Mouse (Mus musculus): ENCODE data around the gene Calhm6. TPM values are rescaled to one million over a fixed set of nuclear protein-coding genes. Genes with fewer than 3 reads are reported as not detected.

Calhm6 gene
- total RNA-seq (2014; fragmentation: Nextera tagmentation) (3.2 and 6.1 TPM in 2 replicates), total RNA-seq (2017) (3.0 and 4.4 TPM in 2 replicates)

GRCm38 (mm10) chr10:34127392-34128378 lies at the start of gene Calhm6:
TSS of gene Calhm6 (minus strand) at chr10:34127984.
- ATAC-seq (replicated peaks; ENCODE audit: poor library complexity, severe bottlenecking) = peak; percentile 32

DNA sequence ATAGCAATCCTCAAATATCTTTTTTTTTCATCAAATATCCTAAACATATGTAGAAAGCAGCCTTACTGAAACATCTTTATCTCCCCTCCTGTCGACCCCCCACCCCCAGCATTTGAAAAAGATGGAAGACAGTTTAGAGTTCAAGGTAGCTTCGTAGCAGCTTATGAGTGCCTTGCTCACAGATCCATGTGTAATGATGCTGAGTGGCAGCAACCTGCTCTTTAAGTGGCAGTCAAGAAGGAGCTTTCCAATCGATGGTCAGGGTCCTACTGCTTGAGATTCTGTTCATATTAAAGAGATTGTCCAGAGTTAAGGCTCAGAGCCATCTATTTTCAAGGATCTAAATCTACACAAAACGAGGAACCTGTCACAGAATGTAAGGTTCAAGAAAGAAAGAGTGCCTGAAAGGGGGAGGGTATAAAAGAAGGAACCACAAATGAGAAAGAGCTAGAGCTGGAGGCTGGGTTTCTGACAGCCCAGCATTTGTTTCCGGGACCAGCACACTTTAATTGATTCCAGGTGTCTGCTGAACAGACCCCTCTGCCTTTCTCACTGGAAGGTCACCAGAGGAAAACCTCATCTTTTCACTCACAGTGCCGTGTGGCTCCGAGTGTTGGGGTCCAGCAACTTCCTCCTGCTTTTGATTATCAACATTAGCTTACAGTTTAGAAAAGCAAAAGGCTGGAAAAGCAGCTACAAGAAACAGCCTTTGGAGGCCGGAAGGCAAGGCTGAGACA lies 48.3 kb upstream of the Calhm6 start:
- ATAC-seq (replicated peaks; ENCODE audit: poor library complexity, severe bottlenecking) = peak; percentile 17; the same call in 1 of the 2 replicates

- ATAC-seq (replicated peaks; ENCODE audit: poor library complexity, severe bottlenecking) = peak; percentile 52
Observed at GRCm38 (mm10) chr10:34172663-34173282, 45.0 kb upstream of the Calhm6 start.

DNA sequence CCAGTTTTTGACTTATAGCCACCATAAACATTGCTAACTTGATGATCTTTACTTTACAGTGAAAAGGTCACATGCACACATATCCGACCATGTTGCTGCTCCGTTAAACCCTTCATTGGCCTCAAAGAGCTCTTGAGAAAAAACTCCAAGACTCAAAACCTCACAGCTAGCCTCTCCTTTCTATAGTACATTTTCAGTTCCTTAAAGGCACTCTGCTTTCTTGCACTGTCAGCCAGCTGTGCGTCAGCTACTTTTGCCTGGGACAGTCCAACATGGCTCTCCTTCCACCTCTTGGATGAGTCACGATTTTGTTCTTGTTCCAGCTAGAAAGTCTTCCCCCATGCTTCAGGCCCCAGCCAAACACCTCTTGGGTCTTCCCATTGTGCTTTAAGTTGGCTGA lies 43.9 kb upstream of the Calhm6 start:
- peak; percentile 90 for ATAC-seq (replicated peaks; ENCODE audit: poor library complexity, severe bottlenecking)

- no peak for ATAC-seq (replicated peaks; ENCODE audit: poor library complexity, severe bottlenecking)
Observed at GRCm38 (mm10) chr10:34171191-34171590, 43.4 kb upstream of the Calhm6 start.

- no peak for ATAC-seq (replicated peaks; ENCODE audit: poor library complexity, severe bottlenecking)
Observed at GRCm38 (mm10) chr10:34166971-34167370, 39.2 kb upstream of the Calhm6 start.

GRCm38 (mm10) chr10:34155796-34156554 lies 28.2 kb upstream of the Calhm6 start:
- no peak for ATAC-seq (replicated peaks; ENCODE audit: poor library complexity, severe bottlenecking)

DNA sequence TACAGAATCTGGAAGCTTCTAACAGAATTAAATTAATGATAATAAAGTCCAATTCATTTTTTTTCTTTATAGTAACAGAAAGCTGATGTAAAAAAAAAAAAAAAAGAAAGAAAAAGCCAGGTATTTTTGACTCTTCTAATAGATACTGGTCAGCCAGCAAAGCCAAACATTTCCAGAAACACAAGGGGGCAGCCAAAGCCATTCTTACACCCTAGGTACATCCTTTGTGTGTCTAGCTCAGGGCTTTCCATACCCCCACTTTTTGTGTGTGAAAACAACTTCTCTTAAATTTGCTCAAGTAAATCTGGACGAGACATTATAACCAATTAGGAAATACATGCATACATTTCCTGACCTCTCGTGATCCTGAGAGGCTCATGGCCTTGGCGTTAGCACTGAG lies 24.0 kb upstream of the Calhm6 start:
- ATAC-seq (replicated peaks; ENCODE audit: poor library complexity, severe bottlenecking) = peak; percentile 58

GRCm38 (mm10) chr10:34150454-34150853 lies 22.7 kb upstream of the Calhm6 start:
- ATAC-seq (replicated peaks; ENCODE audit: poor library complexity, severe bottlenecking) = no peak

- ATAC-seq (replicated peaks; ENCODE audit: poor library complexity, severe bottlenecking) = no peak
Observed at GRCm38 (mm10) chr10:34149772-34150171, 22.0 kb upstream of the Calhm6 start.

GRCm38 (mm10) chr10:34141693-34142092 lies 13.9 kb upstream of the Calhm6 start:
- ATAC-seq (replicated peaks; ENCODE audit: poor library complexity, severe bottlenecking) = no peak

GRCm38 (mm10) chr10:34139768-34140167 lies 12.0 kb upstream of the Calhm6 start:
- ATAC-seq (replicated peaks; ENCODE audit: poor library complexity, severe bottlenecking) = peak; percentile 80

GRCm38 (mm10) chr10:34138027-34138426 lies 10.2 kb upstream of the Calhm6 start:
- ATAC-seq (replicated peaks; ENCODE audit: poor library complexity, severe bottlenecking) = peak; percentile 58; the same call in 1 of the 2 replicates

- ATAC-seq (replicated peaks; ENCODE audit: poor library complexity, severe bottlenecking) = no peak
Observed at GRCm38 (mm10) chr10:34136432-34136831, 8.6 kb upstream of the Calhm6 start.

GRCm38 (mm10) chr10:34131356-34131755 lies 3.6 kb upstream of the Calhm6 start:
- peak; percentile 76 for ATAC-seq (replicated peaks; ENCODE audit: poor library complexity, severe bottlenecking)

DNA sequence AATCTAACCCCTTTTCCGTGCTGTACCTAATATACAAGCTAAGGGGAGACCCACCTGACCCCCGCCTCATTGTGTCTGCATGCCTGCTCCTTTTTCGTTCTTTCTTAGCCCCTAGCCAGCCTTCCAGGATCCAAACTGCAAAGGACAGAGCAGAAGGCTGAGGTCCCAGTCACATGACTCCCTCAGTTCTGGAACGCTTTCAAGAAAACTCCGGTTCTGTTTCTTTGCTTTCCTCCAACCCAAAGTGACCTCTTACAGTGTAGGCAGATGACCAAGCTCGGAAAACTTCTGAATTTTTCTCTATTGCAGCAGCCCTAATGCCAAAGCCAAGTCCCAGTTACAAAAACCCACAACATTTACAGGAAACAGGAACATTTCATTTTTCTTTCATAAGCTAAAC lies 607 bp upstream of the Calhm6 start:
- ATAC-seq (replicated peaks; ENCODE audit: poor library complexity, severe bottlenecking) = peak; percentile 29

GRCm38 (mm10) chr10:34118421-34118820 lies 9.4 kb downstream of the Calhm6 start:
- peak; percentile 66 for ATAC-seq (replicated peaks; ENCODE audit: poor library complexity, severe bottlenecking)

DNA sequence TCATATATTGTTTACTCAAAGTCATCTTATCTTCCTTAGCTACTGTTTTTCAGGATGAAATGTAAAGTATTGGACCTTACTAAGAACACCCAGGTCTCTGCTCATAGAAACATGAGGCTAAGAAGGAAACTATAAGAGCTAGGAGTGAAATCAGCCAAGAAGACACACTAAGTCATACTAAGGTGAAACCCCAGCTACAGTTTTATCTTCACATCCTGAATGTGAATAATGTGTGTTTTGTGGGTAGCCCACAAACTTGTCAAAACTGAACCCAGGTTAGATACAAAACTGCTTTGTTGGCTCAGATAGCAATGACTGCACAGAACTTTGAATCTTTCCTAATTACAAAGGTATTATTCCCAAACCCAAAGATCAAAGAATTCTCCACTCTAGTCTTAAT lies 10.0 kb downstream of the Calhm6 start:
- ATAC-seq (replicated peaks; ENCODE audit: poor library complexity, severe bottlenecking) = no peak

DNA sequence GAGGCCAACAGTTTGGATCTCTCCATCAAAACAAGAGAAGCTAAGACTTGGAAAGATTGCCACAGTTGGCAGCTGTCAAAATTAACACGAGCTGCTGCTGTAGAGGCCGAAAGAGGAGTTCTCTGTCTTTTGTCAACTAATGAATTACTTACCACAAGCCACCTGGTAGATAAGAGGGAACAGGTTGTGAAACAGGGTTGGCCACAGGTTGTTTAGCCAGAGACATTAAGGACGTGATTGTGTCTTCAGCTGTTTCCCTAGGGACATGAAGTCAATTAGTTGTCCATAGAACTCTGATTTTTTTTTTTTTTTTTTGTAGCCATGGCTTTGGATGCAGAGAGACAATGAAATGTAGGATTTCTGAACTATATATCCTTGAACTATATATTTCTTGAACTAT lies 10.7 kb downstream of the Calhm6 start:
- peak; percentile 55 for ATAC-seq (replicated peaks; ENCODE audit: poor library complexity, severe bottlenecking)

Measured in granulocyte monocyte progenitor cell, adult 5-6 weeks (primary cell).